Mouse (Mus musculus) thymus, postnatal 0 days (tissue): ENCODE results near the gene Apobr. TPM values are rescaled to one million over a fixed set of nuclear protein-coding genes. Genes with fewer than 3 reads are reported as not detected.

Experiments used
- microRNA-seq: library from miRNA; unstranded; fragments of <30 nt; microRNA quantifications from one replicate; pipeline ENCODE4, GENCODE M21; 2016; ENCODE audit warnings: borderline number of aligned reads
- polyA plus RNA-seq: library from polyadenylated mRNA; unstranded; fragments of >200 nt; fragmentation: Nextera tagmentation; extraction: Ambion mirVana; gene quantifications from 2 replicates; pipeline ENCODE4 v1.2.1, GENCODE M21; 2015

Apobr gene
- polyA plus RNA-seq, 1 experiment from 2014 or later: 1.2 TPM

Small RNAs within 50 kb of the gene (microRNA-seq; reads per million reads assigned to microRNA genes)
- gene Mir7059: not detected

Other genes starting within 250 kb of the Apobr start
- 890 and 915 TPM in 2 replicates for gene Lat, start 215.4 kb upstream of the Apobr start, polyA plus RNA-seq
- gene Spns1, start 207.5 kb upstream of the Apobr start, polyA plus RNA-seq: 39.4 and 43.3 TPM in 2 replicates
- 5.1 and 6.7 TPM in 2 replicates for gene Nfatc2ip, start 188.2 kb upstream of the Apobr start, polyA plus RNA-seq
- 0.13 and 0.22 TPM in 2 replicates for gene Cd19, start 170.1 kb upstream of the Apobr start, polyA plus RNA-seq
- gene Rabep2, start 156.2 kb upstream of the Apobr start, polyA plus RNA-seq: 22.2 and 22.7 TPM in 2 replicates
- 3.1 and 4.2 TPM in 2 replicates for gene Atp2a1, start 121.8 kb upstream of the Apobr start, polyA plus RNA-seq
- 37.8 and 38.6 TPM in 2 replicates for gene Sh2b1, start 109.5 kb upstream of the Apobr start, polyA plus RNA-seq
- 95.4 and 104 TPM in 2 replicates for gene Tufm, start 97.6 kb upstream of the Apobr start, polyA plus RNA-seq
- gene Atxn2l, start 81.5 kb upstream of the Apobr start, polyA plus RNA-seq: 37.9 and 38.5 TPM in 2 replicates
- gene Eif3c, start 18.5 kb upstream of the Apobr start, polyA plus RNA-seq: 246 and 259 TPM in 2 replicates
- 28.2 and 30.2 TPM in 2 replicates for gene Cln3, start 875 bp downstream of the Apobr start, polyA plus RNA-seq
- 0.54 and 0.85 TPM in 2 replicates for gene Il27, start 10.0 kb downstream of the Apobr start, polyA plus RNA-seq
- 15.1 and 16.4 TPM in 2 replicates for gene Nupr1, start 45.9 kb downstream of the Apobr start, polyA plus RNA-seq
- gene Sgf29, start 64.4 kb downstream of the Apobr start, polyA plus RNA-seq: 62.2 and 72.9 TPM in 2 replicates
- 8.5 and 11.0 TPM in 2 replicates for gene Sult1a1, start 91.5 kb downstream of the Apobr start, polyA plus RNA-seq
- gene Bola2, start 110.5 kb downstream of the Apobr start, polyA plus RNA-seq: 154 and 155 TPM in 2 replicates
- gene Slx1b, start 110.8 kb downstream of the Apobr start, polyA plus RNA-seq: 6.0 and 7.6 TPM in 2 replicates
- 1,525 and 1,527 TPM in 2 replicates for gene Coro1a, start 122.8 kb downstream of the Apobr start, polyA plus RNA-seq
- 35.6 and 37.4 TPM in 2 replicates for gene Mapk3, start 174.7 kb downstream of the Apobr start, polyA plus RNA-seq
- 1.6 TPM in 2 replicates for gene Gdpd3, start 181.4 kb downstream of the Apobr start, polyA plus RNA-seq
- 153 and 180 TPM in 2 replicates for gene Ypel3, start 192.0 kb downstream of the Apobr start, polyA plus RNA-seq
- gene Tbx6, start 196.5 kb downstream of the Apobr start, polyA plus RNA-seq: 0.28 and 0.48 TPM in 2 replicates
- gene Ppp4c, start 207.6 kb downstream of the Apobr start, polyA plus RNA-seq: 306 TPM in 2 replicates
- 0.19 and 0.20 TPM in 2 replicates for gene Fam57b, start 212.7 kb downstream of the Apobr start, polyA plus RNA-seq
- gene 4930451I11Rik, start 246.7 kb downstream of the Apobr start, polyA plus RNA-seq: not detected in 2 replicates